Comparison of ENCODE assay signal across 27 mouse cellular contexts in genomic region chr3:122071769-122072168, GRCm38 (mm10). TPM values are rescaled to one million over a fixed set of nuclear protein-coding genes. Genes with fewer than 3 reads are reported as not detected.
DNase-seq lines count a peak whose midpoint lies in the region; ATAC-seq and TF ChIP-seq lines count a peak whose summit lies in the region.
"Had no signal": no experiment of that assay in that cellular context is flagged by ENCODE, and none has a peak within 500 bp of the region (broad histone marks: within the 10 kb centered on the region; RNA-seq: fewer than 3 reads in every experiment).

No protein-coding gene starts in this region.

- H3K9me3 ChIP-seq in kidney, embryonic 14.5 days (ENCODE audit: control insufficient read depth, low read length): no peaks in the 10 kb centered on the region
- no peaks in the 10 kb centered on the region for H3K9me3 ChIP-seq in intestine, postnatal 0 days (ENCODE audit: control insufficient read depth)
- H3K9me3 ChIP-seq in liver, embryonic 14.5 days (ENCODE audit: control insufficient read depth, low read length): no peaks in the 10 kb centered on the region
- H3K9me3 ChIP-seq: embryonic facial prominence, embryonic 10.5 days; embryonic facial prominence, embryonic 15.5 days; forebrain, embryonic 13.5 days; heart, embryonic 10.5 days; hindbrain, embryonic 13.5 days; liver, embryonic 13.5 days had no signal

- H3K4me1 ChIP-seq in kidney, embryonic 14.5 days (ENCODE audit: control insufficient read depth, insufficient read depth, low read length): peaks cover 31% of the 10 kb centered on the region
- H3K4me1 ChIP-seq in intestine, postnatal 0 days (replicated peaks; ENCODE audit: control insufficient read depth, insufficient read depth, low read length): no peaks in the 10 kb centered on the region
- peaks cover 0 to 15% of the 10 kb centered on the region in 2 experiments; a peak in 2 of 4 replicates for H3K4me1 ChIP-seq in liver, embryonic 14.5 days (replicated peaks; ENCODE audit: control insufficient read depth in 2 of 2, insufficient read depth in 2 of 2, low read length in 1 of 2)
- H3K4me1 ChIP-seq: forebrain, embryonic 13.5 days had no signal

- no peak for TF ChIP-seq CTCF in intestine, postnatal 0 days (IDR thresholded peaks at IDR 0.05; ENCODE audit: low read depth)
- TF ChIP-seq CTCF in liver, embryonic 14.5 days (IDR thresholded peaks at IDR 0.05; ENCODE audit: low read depth): no peak

- intact Hi-C loops in left cerebral cortex, postnatal 10 days (cut with DNase I): no loop called here

- peak; percentile 38 for DNase-seq in kidney, adult 11 months
- DNase-seq in kidney, postnatal 10 days: peak; percentile 43
- DNase-seq in liver, embryonic 14.5 days (ENCODE audit: low read depth in 3 of 3, low spot score in 3 of 3): no peak
- no peak for DNase-seq in left cerebral cortex, postnatal 10 days (ENCODE audit: extremely low spot score in 1 of 2, low spot score in 2 of 2)
- no peak for DNase-seq in testis, postnatal 14 days (ENCODE audit: low spot score)
- DNase-seq in spleen, postnatal 10 days (ENCODE audit: low spot score in 2 of 2): no peak
- DNase-seq: adrenal gland, adult 2 months; cerebellum, adult 2 months; cerebellum, postnatal 25 days; gastrocnemius, postnatal 14 days; heart, adult 11 months; heart, postnatal 4 days; liver, embryonic 13.5 days; midbrain, embryonic 14.5 days; thymus, postnatal 14 days had no signal

- H3K27me3 ChIP-seq in kidney, embryonic 14.5 days (ENCODE audit: control insufficient read depth, insufficient read depth, low read length): no peaks in the 10 kb centered on the region
- no peaks in the 10 kb centered on the region for H3K27me3 ChIP-seq in intestine, postnatal 0 days (replicated peaks; ENCODE audit: control insufficient read depth, insufficient read depth, low read length)
- H3K27me3 ChIP-seq in liver, embryonic 14.5 days (ENCODE audit: control insufficient read depth, insufficient read depth, low read length): no peaks in the 10 kb centered on the region
- H3K27me3 ChIP-seq: CH12.LX; embryonic facial prominence, embryonic 15.5 days; liver, embryonic 13.5 days had no signal

- TF ChIP-seq EP300 in liver, embryonic 14.5 days (IDR thresholded peaks at IDR 0.05; ENCODE audit: low read depth): no peak

- no peak overlapping the region for H3K4me2 ChIP-seq in kidney, embryonic 14.5 days (replicated peaks; ENCODE audit: low read depth, low read length)
- H3K4me2 ChIP-seq in intestine, postnatal 0 days (replicated peaks; ENCODE audit: low read depth): no peak overlapping the region
- H3K4me2 ChIP-seq in liver, embryonic 14.5 days (ENCODE audit: low read depth): no peak overlapping the region
- H3K4me2 ChIP-seq: embryonic facial prominence, embryonic 15.5 days; forebrain, embryonic 13.5 days; hindbrain, embryonic 13.5 days; liver, embryonic 13.5 days had no signal

- 85% methylated on average over 10 of the region's 10 CpGs for WGBS in kidney, embryonic 14.5 days
- 83% methylated on average over 10 of the region's 10 CpGs for WGBS in intestine, postnatal 0 days
- 65% methylated on average over 10 of the region's 10 CpGs for WGBS in liver, embryonic 14.5 days (ENCODE audit: insufficient replicate concordance)

- no peak overlapping the region for H3K27ac ChIP-seq in kidney, embryonic 14.5 days (ENCODE audit: low read depth, low read length)
- H3K27ac ChIP-seq in intestine, postnatal 0 days (ENCODE audit: low read depth, low read length): no peak overlapping the region
- no peak overlapping the region for H3K27ac ChIP-seq in liver, embryonic 14.5 days
- H3K27ac ChIP-seq: embryonic facial prominence, embryonic 10.5 days; embryonic facial prominence, embryonic 15.5 days; forebrain, embryonic 13.5 days; hindbrain, embryonic 13.5 days; liver, embryonic 13.5 days; macrophage had no signal

- ATAC-seq in kidney, embryonic 14.5 days (ENCODE audit: low FRiP score, low TSS enrichment): no peak
- ATAC-seq in intestine, postnatal 0 days: peak; percentile 41; the same call in 1 of the 2 replicates
- peak; percentile 21; the same call in 1 of the 2 replicates for ATAC-seq in liver, embryonic 14.5 days (ENCODE audit: insufficient read depth)
- ATAC-seq: activated CD4-positive, CD25-positive, alpha-beta regulatory T cell, adult 4 months; forebrain, embryonic 13.5 days; lung, postnatal 0 days had no signal

- H3K36me3 ChIP-seq in kidney, embryonic 14.5 days (ENCODE audit: control insufficient read depth, insufficient read depth, low read length): no peaks in the 10 kb centered on the region
- H3K36me3 ChIP-seq in intestine, postnatal 0 days (ENCODE audit: control insufficient read depth, insufficient read depth): no peaks in the 10 kb centered on the region
- H3K36me3 ChIP-seq in liver, embryonic 14.5 days (replicated peaks; ENCODE audit: control insufficient read depth, insufficient read depth, low read depth): no peaks in the 10 kb centered on the region
- H3K36me3 ChIP-seq: embryonic facial prominence, embryonic 10.5 days; embryonic facial prominence, embryonic 15.5 days; heart, embryonic 10.5 days; hindbrain, embryonic 13.5 days; liver, embryonic 13.5 days had no signal

- no peak overlapping the region for H3K9ac ChIP-seq in kidney, embryonic 14.5 days (ENCODE audit: low read depth, low read length)
- H3K9ac ChIP-seq in intestine, postnatal 0 days (ENCODE audit: low read depth, low read length): no peak overlapping the region
- no peak overlapping the region for H3K9ac ChIP-seq in liver, embryonic 14.5 days (replicated peaks)
- H3K9ac ChIP-seq: embryonic facial prominence, embryonic 15.5 days; forebrain, embryonic 13.5 days; hindbrain, embryonic 13.5 days; liver, embryonic 13.5 days had no signal

- no peak overlapping the region for H3K4me3 ChIP-seq in kidney, embryonic 14.5 days (ENCODE audit: low read length)
- H3K4me3 ChIP-seq in intestine, postnatal 0 days (ENCODE audit: low read depth, low read length): no peak overlapping the region
- no peak overlapping the region for H3K4me3 ChIP-seq in liver, embryonic 14.5 days (ENCODE audit: insufficient read depth in 1 of 2, low read depth in 2 of 2, low read length in 2 of 2)
- H3K4me3 ChIP-seq: embryonic facial prominence, embryonic 10.5 days; embryonic facial prominence, embryonic 15.5 days; forebrain, embryonic 13.5 days; heart, embryonic 10.5 days; hindbrain, embryonic 13.5 days; liver, embryonic 13.5 days had no signal

RNA-seq across cellular contexts. Expression of gene Abca4, which starts 27.5 kb away (rescaled TPM):
- 0.70 and 0.84 TPM in 2 replicates for polyA plus RNA-seq in kidney, embryonic 14.5 days (2014; fragmentation: Nextera tagmentation; extraction: Ambion mirVana)
- 0.56 and 0.92 TPM in 2 replicates for polyA plus RNA-seq in intestine, postnatal 0 days (2015; fragmentation: Nextera tagmentation; extraction: Ambion mirVana)
- 0.35 TPM in 2 replicates for polyA plus RNA-seq in liver, embryonic 14.5 days (2012; rRNA removed)
- 0.53 and 0.69 TPM in 2 replicates for polyA plus RNA-seq in liver, embryonic 14.5 days (2014; fragmentation: Nextera tagmentation; extraction: Ambion mirVana)
- total RNA-seq in left cerebral cortex, postnatal 10 days (2021): 1 to 10 TPM; 2.6 to 4.6 TPM
- total RNA-seq: monocyte, adult 5-6 weeks had no signal
- polyA plus RNA-seq: activated CD4-positive, CD25-positive, alpha-beta regulatory T cell, adult 4 months; macrophage had no signal

Comparison
In these comparisons a context has a peak if more than half of its experiments do, and no peak if none do; other contexts are left out.
1. DNase-seq: peak in kidney, adult 11 months (single experiment) and kidney, postnatal 10 days (single experiment); none in liver, embryonic 14.5 days (0 of 3), left cerebral cortex, postnatal 10 days (0 of 2), testis, postnatal 14 days (single experiment) and spleen, postnatal 10 days (0 of 2).